Mouse (Mus musculus) bone marrow, adult 2 months (tissue): ENCODE measurements around the gene Gjc3. TPM values are rescaled to one million over a fixed set of nuclear protein-coding genes. Genes with fewer than 3 reads are reported as not detected.
"Not testable (repeated sequence)": the region's sequence is repeated elsewhere in the genome, so short reads cannot be mapped to it uniquely, and the experiment has no call there.

ENCODE experiments used
- H3K27ac ChIP-seq: fragments of 200-500 bp; 2 replicates; pipeline ENCODE4 v1.5.1; 2012; ENCODE audit warnings: low read depth, mild to moderate bottlenecking, control low read depth, inconsistent platforms, low read length; ENCODE audit not compliant: control insufficient read depth, poor library complexity, insufficient read depth
- H3K4me1 ChIP-seq: fragments of 200-500 bp; 2 replicates; pipeline ENCODE4 v1.6.1; 2011; ENCODE audit warnings: low read length; ENCODE audit not compliant: control insufficient read depth, insufficient read depth
- H3K4me3 ChIP-seq: fragments of 200-500 bp; replicated peaks from 2 replicates; pipeline ENCODE3; 2011; ENCODE audit warnings: mild to moderate bottlenecking, low read depth, low read length, control low read depth; ENCODE audit not compliant: control insufficient read depth
- CTCF ChIP-seq: fragments of 200-500 bp; IDR thresholded peaks from 2 replicates; pipeline ENCODE4 v1.5.1; 2011; ENCODE audit warnings: low read length, control low read depth; ENCODE audit not compliant: control insufficient read depth, insufficient read depth
- POLR2A ChIP-seq: fragments of 200-500 bp; IDR thresholded peaks from 2 replicates; pipeline ENCODE4 v1.6.1; 2011; ENCODE audit warnings: low read depth, mild to moderate bottlenecking, control low read depth, low read length, borderline replicate concordance; ENCODE audit not compliant: control insufficient read depth
- WGBS: fragments of 180-500 bp; shearing (Covaris S2); methylation state at CpG from one replicate; pipeline ENCODE4 v1.1.7; 2018; 5-methylcytosine and 5-hydroxymethylcytosine counted together
- polyA plus RNA-seq: library from polyadenylated mRNA; stranded (reverse); fragments of >200 nt; gene quantifications from 2 replicates; pipeline ENCODE4 v1.2.4, GENCODE M21; 2011; ENCODE audit warnings: low replicate concordance; ENCODE audit not compliant: missing spikeins, insufficient read depth, insufficient read length

Gene Gjc3
- polyA plus RNA-seq, 1 experiment, result not detected

GRCm38 (mm10) chr5:137973738-137974137 lies 10.8 kb upstream of the Gjc3 start:
- TF ChIP-seq POLR2A, result no peak
- no peak for TF ChIP-seq CTCF
- H3K27ac ChIP-seq, result no peak overlapping the region
- WGBS, result 53% methylated on average over 3 of the region's 3 CpGs
- no peak overlapping the region for H3K4me3 ChIP-seq
- no peaks in the 10 kb centered on the region for H3K4me1 ChIP-seq

DNA sequence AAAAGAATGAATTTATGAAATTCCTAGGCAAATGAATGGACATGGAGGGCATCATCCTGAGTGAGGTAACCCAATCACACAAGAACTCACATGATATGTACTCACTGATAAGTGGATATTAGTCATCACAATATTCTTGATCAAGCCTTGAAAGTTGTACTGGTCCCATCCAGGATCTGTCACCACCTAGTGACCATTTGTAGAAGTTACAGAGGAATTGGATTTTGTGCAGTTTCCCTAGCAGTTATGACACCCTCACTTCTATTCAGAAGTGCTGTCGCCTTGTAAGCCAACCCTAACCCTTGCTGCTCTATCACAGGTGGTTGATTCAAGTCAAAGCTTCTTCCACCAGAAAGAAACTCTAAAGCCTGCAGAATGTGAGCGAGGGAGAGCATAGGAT lies 10.3 kb upstream of the Gjc3 start:
- H3K27ac ChIP-seq, result no peak overlapping the region
- WGBS, result 53% methylated on average over 2 of the region's 2 CpGs
- no peak for TF ChIP-seq POLR2A
- no peak for TF ChIP-seq CTCF

DNA sequence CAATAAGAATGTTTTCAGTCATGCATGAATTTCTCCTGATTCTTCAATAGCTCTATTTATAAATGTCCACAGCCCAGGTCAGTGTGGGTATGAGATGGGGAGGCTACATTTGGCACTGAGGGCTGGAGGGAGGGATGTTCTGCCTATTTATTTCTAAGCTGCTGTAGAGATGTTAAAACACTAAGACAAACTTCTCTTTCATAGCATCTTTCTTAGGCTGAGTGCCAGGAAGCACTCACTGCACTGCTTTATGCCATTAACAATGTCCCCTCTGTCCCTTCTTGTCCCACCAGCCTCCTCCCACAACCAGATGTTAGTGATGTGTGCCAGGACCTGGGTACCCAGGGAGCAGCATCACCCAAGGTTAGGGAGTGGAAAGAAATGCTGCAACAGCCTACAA lies 3.6 kb upstream of the Gjc3 start:
- H3K4me3 ChIP-seq, result no peak overlapping the region
- no peak overlapping the region for H3K27ac ChIP-seq
- H3K4me1 ChIP-seq, result no peaks in the 10 kb centered on the region
- no peak for TF ChIP-seq CTCF
- TF ChIP-seq POLR2A, result no peak

More for the DNA sequence above, 10.3 kb upstream of the Gjc3 start:
- Histone ChIP-seq H3K4me1 (no peaks in the 10 kb centered on the region), H3K4me3 (no peak overlapping the region)

DNA sequence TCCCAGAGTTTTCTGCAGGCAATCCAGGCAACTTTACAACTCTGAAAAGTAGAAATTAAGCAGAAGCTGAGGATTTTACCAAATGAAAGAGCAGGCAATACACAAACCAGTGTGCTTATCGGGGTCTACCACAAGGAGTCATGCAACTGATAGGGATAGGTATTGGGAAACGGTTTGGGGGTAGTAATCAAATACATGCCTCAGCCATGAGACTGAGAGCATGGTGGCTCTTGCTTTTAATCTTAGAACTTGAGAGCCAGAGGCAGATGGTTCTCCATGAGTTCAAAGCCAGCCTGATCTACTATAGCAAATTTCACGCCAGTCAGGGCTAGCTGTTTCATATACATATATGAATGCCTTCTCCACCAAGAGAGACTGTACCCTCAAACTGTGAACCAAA lies 6.5 kb downstream of the Gjc3 start:
- WGBS, result 76% methylated on average over 3 of the region's 3 CpGs
- TF ChIP-seq POLR2A (no peak), CTCF (no peak)
- Histone ChIP-seq H3K4me3 (no peak overlapping the region), H3K27ac (no peak overlapping the region), H3K4me1 (no peaks in the 10 kb centered on the region)

DNA sequence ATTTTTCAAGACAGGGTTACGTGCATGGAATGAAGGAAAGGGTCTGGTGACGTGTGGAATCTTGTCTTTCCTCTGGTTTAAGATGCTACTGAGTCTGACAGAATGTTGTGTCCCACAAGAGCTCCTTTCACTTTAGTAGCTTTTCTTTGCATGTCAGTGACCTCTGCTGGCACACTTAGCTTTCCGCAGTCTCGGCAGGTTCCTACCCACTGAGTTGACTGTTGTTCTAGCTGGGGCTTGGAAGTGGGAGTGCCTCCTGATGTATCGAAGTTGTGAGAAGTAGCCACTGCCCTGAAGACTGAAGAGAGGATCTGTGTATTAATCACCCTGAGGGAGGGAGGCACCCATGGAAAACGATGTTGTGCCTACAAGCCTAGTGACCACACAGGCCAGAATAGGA lies 11.7 kb downstream of the Gjc3 start:
- WGBS, result 30% methylated on average over 6 of the region's 6 CpGs
- no peak for TF ChIP-seq POLR2A
- TF ChIP-seq CTCF, result no peak
- Histone ChIP-seq H3K4me1 (no peaks in the 10 kb centered on the region), H3K4me3 (no peak overlapping the region), H3K27ac (no peak overlapping the region)

DNA sequence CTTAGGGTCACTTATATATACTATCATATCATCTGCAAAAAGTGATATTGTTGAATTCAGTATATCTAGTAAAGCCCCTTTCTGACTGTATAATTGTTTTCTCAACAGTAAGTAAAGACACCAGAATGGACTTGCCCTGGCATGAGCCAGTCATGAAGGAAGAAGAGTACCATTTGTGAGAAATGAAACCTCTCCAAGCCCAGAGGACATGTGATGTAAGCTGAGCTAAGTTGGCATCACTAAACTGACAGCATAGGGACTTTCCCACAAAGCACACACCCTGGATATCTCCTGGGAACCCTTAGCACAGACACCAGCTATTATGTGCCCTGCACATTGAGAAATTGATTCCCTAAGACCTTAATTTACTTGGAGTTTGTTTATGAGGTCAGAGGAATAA lies 15.6 kb downstream of the Gjc3 start:
- no peak overlapping the region for H3K27ac ChIP-seq
- TF ChIP-seq CTCF (no peak), POLR2A (no peak)
- no peaks in the 10 kb centered on the region for H3K4me1 ChIP-seq
- H3K4me3 ChIP-seq, result no peak overlapping the region

GRCm38 (mm10) chr5:137943133-137943532 lies 19.8 kb downstream of the Gjc3 start:
- H3K27ac ChIP-seq, result no peak overlapping the region
- H3K4me1 ChIP-seq, result no peaks in the 10 kb centered on the region
- WGBS, result 63% methylated on average over 1 of the region's 1 CpGs
- no peak overlapping the region for H3K4me3 ChIP-seq
- no peak for TF ChIP-seq CTCF
- TF ChIP-seq POLR2A, result no peak

- TF ChIP-seq CTCF (no peak), POLR2A (no peak)
Measured at GRCm38 (mm10) chr5:137940948-137941347, 21.9 kb downstream of the Gjc3 start.

DNA sequence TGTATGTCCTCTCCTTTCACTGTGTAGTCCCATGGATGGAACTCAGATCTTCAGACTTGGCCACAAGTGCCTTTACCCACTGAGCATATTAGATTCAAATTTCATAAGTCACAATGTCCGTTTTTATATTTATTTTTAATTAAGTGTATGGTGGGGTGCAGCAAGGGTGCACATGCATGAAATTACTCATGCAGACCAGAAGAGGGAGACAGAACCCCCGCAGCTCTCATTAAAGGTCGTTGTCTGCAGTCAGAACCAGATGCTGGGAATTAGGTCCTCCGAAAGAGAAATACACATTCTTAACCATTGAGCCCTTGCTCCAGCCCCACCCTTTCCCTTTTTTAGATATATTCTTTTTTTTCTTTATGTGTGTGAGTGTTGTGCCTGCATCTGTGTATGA lies 25.7 kb downstream of the Gjc3 start:
- 61% methylated on average over 4 of the region's 4 CpGs for WGBS
- Histone ChIP-seq H3K27ac (no peak overlapping the region), H3K4me1 (no peaks in the 10 kb centered on the region), H3K4me3 (no peak overlapping the region)
- no peak for TF ChIP-seq CTCF
- no peak for TF ChIP-seq POLR2A

More at GRCm38 (mm10) chr5:137940948-137941347, 21.9 kb downstream of the Gjc3 start:
- Histone ChIP-seq H3K27ac (no peak overlapping the region), H3K4me3 (no peak overlapping the region), H3K4me1 (no peaks in the 10 kb centered on the region)
- WGBS, result 75% methylated on average over 4 of the region's 4 CpGs

DNA sequence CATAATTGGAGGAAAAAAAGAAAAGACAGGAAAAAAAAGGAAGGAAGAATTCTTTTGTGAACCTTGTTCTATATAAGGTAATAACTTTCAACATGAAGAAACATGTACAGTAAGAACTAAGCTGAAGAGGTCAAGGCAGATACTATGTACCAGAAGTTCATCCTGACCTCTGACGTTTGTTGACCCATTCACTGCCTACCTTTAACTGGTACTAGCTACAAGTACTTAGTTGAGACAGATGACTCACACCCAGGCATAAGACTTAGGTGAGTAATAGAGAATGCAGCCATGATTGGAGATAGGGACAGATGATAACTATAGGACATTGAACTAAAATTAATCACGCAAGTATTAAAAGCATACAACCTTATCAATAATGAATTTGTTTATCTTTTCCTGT lies 26.4 kb downstream of the Gjc3 start:
- no peaks in the 10 kb centered on the region for H3K4me1 ChIP-seq
- no peak overlapping the region for H3K27ac ChIP-seq
- H3K4me3 ChIP-seq, result no peak overlapping the region
- WGBS, result 86% methylated on average over 2 of the region's 2 CpGs
- TF ChIP-seq POLR2A (no peak), CTCF (no peak)

- not testable (repeated sequence) for H3K4me1 ChIP-seq, H3K4me3 ChIP-seq, H3K27ac ChIP-seq
- 68% methylated on average over 2 of the region's 2 CpGs for WGBS
Measured at GRCm38 (mm10) chr5:137933934-137934333, 29.0 kb downstream of the Gjc3 start.
